Mouse (Mus musculus): ENCODE measurements at regions not wholly inside any gene's neighbourhood (a gene's known extent, or its start where the extent isn't known, plus 50 kb on each side); places are given as distances from the start of the nearest gene placed in this dataset.

DNA sequence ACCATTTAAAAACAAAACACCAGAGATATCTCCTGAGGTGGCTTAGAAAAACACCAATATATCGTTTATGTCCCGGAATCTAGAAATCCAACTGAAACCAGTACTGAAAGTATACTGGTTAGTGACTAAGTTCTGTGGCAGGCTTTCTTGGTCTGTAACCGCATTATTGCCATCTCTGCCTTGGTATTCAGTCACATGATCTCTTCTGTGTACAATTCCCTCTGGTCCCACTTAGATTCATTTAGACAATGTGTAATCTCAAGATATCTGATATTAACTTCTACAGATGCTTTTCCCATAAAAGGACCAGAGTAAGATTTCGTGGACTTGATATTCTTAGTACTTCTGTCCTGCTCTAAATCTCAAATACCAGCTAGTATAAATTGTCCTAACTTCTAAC lies 414.7 kb downstream of the Ptprc start:
- no peak for DNase-seq (ENCODE audit: extremely low read depth, low read depth)

DNA sequence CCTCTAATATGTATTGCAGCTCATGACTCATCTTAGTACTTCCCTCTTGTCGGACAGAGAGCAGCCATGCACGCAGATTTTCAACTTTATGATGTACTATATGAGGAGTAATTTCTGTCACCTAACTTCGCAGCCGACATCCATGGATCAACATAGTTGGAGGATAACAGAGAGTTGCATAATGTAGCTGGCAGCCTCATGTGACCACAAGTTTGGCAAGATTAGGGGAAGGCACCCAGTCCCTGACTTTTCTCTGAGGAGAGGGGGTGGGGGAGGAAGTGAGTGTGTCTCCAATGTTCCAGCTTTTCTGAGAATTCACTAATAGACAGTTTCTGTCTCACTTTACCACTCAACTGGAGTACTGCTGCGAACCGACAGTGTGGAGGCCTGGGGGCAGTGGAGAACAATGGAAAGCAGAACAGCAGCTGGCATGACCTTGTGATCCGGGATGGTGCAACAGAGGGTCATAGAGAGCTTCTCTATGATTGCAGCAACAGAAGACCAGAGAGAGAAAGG lies 424.0 kb downstream of the Ptprc start:
- no peak for DNase-seq (ENCODE audit: extremely low read depth, low read depth)

DNA sequence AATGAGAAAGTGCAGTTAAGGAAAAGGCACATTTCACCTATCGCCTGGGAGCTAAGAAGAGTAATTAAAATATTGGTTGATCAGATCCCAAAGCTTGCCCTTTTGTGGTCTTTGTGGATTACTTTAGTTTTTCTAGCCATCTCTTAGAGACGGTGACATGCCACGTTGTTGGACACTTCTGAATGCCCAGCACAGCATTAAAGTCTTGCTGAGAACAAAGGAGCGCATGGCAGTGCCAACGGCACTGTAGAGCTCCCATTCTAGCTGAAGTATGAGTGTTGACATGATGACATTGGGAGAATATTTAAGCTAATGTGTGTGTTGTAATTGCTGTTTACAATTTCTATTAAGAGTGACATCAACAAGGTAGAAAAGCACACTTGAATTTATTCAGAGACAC lies 424.6 kb downstream of the Ptprc start:
- DNase-seq (ENCODE audit: extremely low read depth, low read depth) = no peak

DNA sequence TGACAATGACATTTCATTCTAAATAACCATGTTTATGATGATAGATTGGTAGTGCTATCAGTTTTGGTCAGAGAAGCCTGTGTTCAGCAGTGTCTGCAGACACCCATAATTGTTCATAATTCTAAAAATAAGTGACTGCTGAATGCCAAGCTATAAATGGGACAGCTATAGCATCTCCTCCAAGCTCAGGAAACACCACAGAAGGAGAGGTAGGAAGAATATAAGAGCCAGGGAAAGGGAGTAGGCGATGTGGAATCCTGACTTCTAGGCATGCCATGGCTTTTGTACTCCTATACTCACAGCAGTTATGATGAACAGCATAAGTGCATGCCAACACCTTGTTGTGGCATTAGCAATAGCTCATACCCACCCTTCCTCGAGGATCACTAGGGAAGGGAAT lies 429.4 kb downstream of the Ptprc start:
- DNase-seq (ENCODE audit: extremely low read depth, low read depth) = no peak

DNA sequence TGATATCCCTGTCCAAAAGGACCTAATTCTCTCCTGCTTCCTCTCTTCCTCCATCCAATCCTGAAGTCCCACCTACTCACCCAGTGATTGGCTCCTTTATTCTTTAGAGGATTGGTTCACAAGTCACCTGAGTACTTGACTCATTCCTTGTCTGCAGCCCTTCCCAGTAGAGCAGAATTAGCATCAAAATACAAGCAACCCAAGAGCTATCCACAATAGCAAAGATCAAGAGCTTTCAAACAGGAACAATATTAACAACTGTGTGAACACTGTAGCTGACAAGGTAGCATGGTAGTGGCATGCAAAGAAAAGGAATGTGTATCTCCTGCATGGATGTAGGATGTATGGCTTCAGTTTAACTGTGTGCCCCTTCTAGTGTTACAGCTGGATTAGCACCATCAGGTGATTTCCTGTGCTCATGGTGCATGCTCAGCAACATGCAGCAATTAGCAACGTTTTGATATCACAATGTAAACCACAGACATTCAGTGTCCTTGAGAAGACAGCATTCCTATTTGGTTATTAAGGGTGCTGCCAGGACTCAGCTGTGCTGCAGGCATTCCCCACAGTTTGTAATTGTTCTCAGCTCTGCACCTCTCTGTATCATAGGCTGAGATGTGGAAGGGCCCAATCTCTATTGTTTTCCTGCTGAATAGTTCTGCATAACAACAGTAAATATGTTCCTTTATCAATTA lies 437.2 kb downstream of the Ptprc start:
- DNase-seq (ENCODE audit: extremely low read depth, low read depth) = no peak

DNA sequence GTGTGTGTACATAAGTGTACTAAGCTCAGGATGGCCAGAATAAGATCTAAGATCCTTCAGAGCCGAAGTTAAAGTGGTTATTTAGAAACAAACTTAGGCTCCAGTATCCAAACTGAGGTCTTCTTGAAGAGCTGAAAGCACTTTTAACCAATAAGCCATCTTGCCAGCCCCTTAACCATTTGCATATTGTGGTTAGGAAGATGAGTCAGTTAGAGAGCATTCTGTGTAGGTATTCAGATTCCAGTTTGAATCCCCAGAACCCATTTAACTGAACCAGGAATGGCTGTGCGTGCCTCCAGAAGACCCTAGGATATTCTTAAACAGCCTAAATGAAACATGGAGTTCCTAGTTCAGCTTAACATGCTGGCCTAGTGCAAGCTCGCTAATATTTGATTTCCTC lies 471.6 kb downstream of the Ptprc start:
- DNase-seq (ENCODE audit: extremely low read depth, low read depth) = no peak

DNA sequence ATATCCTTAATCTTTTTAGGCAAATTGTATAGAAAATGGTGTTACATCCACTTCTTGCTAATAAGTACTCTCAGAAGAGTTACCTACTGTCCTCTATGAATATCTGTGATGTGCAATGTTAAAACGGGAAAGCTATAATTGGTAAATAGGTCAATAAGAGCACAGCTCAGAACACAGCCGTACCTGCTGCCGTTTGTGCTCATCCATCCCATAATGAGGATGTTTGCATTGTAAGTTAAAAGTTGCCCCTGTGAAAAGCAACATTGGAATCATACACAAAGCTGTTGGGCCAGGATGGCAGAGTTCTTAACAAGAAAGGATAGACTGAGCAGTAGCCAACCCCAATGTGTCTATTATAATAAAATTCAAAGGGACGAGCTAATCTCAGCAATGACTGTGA lies 476.6 kb downstream of the Ptprc start:
- DNase-seq (ENCODE audit: extremely low read depth, low read depth) = no peak

DNA sequence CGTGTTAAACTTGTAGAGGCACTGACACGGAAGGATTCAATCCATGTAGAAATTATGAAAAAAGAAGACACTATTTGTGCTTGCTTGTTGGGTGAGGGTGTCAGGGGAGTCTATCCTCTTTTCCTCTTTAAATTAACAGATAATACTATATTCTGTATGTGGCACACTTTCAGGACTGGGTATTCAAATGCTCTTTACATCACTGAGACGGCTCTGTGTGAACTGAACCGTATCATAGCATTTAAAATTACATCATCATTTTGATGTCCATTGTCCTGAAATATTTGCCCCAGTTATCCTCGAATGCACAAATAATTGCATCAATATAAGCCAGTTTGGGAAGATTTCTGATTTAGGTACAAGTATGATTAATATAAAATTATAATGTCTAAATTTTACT lies 478.2 kb downstream of the Ptprc start:
- no peak for DNase-seq (ENCODE audit: extremely low read depth, low read depth)

DNA sequence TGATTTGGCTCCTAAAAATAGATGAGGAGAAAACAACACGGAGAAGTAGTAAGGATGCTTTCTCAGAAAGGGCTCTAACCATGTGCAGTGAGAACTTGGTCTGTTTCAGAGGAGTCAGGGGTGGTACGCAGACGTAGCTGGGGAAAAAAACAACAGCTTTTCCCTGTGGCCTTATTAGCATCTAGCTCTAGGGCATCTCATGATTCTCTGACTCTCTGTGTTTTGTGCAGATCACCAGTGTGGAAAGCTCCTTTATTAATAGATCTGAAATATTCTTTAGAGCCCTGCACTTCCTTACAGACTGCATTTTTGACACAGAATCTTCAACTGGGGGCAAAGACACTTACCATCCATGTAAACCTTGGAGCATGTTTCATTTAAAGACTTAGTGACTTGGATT lies 478.7 kb downstream of the Ptprc start:
- DNase-seq (ENCODE audit: extremely low read depth, low read depth) = no peak

DNA sequence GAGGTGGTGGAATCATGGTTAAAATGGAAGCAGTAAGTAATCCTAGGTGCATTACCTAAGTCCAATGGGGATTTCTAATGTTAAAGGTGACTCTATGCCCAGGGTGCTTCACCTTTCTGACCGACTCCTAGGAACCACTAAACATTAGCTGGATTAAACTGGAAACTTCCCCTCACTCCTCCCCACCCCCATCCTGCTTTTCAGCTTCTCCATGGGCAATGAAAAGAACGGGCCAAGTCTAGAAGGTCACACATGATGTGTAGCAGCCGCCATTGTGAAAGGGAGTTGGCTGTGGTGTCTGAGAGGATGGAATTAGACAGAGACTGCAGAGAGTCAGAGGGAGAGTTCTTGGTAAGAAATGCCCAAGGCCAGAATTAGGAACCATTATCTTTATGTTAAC lies 479.8 kb downstream of the Ptprc start:
- no peak for DNase-seq (ENCODE audit: extremely low read depth, low read depth)

DNA sequence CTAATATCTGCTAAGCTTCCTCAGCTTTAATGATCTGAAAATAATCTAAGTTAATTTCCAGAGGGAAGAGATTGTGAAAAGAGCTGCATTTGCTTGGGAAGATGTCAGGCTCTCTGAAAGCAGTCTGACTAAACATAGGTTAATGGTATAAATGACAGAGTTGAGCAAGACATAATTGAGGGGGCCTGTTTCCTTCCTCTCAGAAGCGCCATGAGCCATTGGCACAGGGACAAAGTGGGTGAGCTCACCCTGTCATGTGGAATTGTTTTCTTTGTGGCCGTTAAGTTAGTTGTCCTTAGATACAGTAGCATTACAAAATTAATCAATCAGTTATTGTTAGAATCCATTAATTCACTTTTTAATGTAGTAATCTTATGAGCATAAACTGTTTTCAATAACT lies 483.0 kb downstream of the Ptprc start:
- DNase-seq (ENCODE audit: extremely low read depth, low read depth) = no peak

DNA sequence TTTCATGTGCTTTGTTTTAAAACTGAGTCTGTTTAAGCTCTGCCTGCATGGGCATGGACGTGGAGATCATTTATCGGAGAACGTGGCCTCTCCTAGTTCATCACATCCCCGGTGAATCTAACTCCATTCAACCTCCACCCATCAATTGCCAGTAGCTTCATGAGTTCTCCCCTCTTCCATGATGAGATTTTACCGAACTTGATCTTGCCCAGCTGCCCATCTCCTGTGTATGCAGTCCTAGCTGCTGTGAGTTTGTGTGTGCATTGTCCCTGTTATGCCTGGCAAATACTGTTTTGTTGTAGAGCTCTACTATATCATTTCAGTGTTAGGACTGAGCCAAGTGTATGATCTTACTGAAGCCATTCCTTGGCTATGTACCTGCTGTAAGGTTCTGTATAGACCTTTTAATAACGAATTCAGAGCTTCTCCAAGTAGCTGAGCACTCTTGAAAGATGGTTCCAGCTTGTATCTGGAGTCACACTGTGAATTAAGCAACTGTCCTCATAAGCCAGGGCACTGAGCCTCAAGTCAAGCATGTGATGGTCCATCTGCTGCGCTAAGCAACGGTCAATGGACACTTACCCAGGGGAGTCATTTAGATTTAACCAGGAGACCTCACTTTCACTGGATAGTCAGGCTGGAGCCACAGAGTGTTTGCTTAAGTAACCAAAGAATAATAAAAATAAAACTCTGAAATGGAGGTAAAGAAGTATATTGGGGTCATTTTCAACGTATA lies 484.5 kb downstream of the Ptprc start:
- no peak for DNase-seq (ENCODE audit: extremely low read depth, low read depth)

DNA sequence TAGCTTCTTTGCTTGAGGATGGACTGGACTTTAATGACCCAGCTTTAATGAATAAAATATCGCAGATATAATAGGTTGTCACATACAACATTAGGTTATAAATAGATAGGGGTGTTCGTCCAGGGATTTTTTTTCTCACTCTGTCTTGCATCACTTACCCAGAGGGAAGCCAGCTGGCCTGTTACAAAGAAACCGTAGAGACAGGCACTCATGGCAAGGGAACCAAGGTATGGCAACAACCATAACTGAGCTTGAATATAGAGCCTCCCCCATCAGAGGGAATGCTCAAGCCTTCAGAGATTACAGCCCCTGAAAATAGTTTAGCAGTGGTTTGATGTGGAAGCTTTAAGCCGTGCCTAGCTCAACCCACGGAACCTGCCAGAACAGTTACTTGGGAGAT lies 504.9 kb downstream of the Ptprc start:
- DNase-seq (ENCODE audit: extremely low read depth, low read depth) = no peak

DNA sequence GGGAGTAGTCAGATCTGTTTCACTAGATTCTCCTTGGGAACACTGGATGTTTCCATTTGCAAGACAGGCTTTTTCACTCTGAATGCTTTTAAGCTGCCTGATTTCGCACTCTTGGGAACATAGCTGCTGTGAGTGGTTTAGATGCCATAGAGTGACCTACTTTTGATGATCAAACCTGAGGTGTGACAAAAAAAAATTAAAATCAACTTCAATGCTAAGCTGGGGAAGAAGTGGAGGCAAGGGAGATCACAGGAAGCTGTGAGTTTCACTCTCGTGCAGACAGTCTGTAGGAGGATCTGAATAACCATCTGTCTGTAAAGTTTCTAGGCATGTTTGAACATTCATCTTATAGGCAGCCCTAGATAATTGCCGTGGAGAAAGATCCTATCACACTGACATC lies 505.7 kb downstream of the Ptprc start:
- no peak for DNase-seq (ENCODE audit: extremely low read depth, low read depth)

DNA sequence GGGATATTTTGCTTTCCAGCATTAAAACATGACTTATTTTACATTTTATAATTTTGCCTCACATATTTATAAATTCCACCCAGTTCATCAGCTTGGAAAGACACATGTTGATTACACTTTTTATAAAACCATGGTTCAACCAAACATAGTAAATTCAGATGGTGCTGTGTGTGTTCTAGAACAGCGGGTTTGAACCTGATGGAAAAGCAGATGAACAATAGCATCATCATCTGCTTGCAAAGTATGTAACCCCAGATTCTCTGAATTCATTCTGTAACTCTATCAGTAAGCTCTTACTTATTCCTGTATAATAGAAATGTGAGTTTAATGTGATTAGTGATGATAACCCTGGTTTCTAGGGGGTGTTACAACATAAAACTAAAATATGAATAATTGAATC lies 517.4 kb downstream of the Ptprc start:
- no peak for DNase-seq (ENCODE audit: extremely low read depth, low read depth)

DNA sequence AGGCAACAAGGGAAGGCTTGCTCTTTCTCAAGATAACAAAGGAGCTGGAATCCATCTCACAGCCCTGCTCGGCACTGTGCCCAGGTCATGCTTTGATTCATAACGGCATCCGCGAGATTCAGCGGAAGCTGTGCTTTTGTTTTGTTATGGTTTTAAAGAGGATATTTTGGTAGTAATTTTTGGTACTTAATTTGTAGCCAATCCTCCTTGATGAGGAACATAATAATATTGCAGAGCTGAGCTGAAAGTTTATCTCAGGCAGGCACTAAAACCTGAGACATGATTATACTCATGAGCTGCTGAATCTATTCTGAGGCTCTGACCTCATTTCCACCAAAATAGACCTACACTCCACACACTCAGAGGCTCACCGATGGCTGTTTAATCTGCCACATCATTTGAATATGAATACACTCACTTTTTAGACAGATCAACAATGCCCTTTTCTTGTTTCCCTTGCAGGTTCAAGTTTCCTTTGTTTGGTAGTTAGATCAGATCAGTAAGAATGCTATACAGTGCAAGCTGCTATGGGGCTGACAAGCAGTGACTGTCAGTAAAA lies 518.5 kb downstream of the Ptprc start:
- DNase-seq (ENCODE audit: extremely low read depth, low read depth) = no peak

DNA sequence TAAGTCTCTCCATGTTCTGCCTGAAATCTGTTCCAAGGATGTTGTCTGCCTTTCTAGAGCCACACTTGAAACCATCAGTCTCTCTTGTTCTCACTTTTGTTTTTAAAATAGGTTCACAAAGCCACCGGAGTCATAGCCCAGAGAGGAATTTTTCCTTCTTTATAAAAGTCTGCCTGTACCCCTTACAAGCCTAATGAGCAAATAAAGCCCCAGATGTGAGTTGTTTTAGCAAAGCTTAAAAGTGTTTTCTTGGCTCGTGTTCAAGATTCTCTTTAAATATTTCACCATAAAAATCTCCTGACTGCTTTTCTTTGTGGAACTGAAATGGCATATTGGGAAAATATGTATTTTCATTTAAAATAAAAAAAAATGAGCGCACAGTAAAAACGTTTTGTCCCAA lies 521.3 kb downstream of the Ptprc start:
- DNase-seq (ENCODE audit: extremely low read depth, low read depth) = no peak

DNA sequence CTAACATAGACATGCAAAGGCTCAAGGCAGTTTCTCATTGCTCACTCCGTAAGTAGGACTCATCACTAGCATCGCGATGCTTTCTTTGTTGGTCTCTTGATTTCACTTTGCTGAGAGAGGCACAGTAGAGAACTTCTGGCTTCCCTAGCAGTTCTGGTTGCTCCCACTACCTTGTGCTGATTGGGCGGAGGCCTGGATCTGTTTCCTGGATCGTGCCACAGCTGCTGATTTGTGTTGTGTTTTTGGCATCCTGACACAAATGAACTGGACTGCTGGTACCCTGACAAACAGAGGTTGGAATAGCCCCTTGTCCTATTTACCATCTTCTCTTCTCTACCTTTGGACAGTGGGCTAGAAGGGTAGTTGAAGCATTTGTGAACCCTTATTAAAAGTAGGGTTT lies 522.0 kb downstream of the Ptprc start:
- no peak for DNase-seq (ENCODE audit: extremely low read depth, low read depth)

DNA sequence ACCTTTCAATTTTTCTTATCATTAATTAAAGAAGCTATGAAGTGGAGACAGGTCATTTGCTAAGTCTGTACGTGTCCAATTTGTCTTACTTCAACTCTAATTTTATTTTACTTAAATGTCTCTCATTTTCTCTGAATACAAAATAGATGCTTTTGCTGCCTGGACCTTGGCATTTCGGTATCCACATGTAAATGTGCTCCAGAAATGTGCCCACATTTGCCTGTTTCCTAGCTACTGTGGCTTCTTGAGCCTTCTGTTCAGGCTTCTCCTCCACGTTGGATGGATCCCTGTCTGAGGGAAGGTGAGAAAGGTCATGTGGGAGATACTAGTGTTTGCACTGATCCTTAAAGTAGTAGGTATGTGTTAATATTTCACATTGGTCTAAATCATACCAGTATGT lies 524.9 kb downstream of the Ptprc start:
- no peak for DNase-seq (ENCODE audit: extremely low read depth, low read depth)

DNA sequence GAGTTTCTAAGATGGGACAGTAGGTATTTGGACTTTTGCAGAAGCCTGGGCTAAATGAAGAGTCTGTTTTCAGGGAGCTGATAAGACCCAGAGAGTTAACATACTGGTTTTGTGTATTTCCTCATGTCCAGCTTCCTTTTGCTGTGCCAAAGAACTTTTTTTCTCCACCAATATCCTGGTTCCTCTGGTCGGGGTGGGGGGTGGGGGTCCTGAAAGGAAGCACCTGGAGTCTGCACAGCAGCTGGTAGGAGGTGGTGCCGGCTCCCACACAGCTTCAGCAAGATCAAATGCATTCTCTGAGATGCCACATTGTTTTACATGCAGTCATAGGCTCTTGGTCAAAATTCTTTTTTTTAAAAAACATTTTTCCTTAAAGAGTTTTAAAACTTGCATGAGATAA lies 525.4 kb downstream of the Ptprc start:
- DNase-seq (ENCODE audit: extremely low read depth, low read depth) = no peak

DNA sequence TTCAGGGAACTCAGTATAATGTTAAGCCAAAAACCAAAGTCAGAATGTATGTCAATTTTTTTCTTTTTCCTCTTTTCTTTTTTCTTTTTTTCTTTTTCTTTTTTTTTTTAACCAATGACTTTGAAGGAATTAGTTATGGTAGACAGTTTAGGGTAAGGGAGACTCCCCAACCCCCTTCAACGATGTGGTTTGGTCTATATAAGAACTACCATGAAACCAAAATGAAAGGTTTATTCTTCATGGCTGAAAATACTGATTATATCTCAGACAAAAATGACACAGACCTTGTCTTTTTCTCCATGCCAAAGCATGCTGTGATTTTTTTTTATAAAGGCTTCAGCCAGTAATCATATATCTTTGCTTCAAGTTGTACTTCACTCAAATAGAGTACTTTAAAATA lies 526.7 kb downstream of the Ptprc start:
- DNase-seq (ENCODE audit: extremely low read depth, low read depth) = no peak

DNA sequence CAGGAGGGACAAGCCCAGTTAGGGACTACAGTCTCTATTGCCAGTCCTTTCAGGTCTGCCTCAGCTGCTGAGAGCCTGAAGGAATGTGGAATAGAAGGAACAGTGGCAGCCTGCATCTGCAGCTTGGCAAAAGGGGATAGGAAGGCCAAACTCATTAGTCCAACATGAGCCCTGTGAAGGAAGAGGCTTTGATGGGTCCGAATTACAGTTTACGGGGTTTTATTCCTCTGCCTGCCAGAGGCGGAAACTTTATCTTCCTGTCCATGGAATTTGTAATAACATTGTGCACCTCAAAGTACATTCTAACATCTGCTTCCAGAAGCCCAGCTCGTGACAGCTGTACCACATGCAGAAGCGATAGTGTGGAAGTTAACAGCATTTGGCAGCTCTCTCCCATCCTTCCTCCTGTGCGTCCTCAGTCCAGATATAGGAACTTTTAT lies 530.9 kb downstream of the Ptprc start:
- DNase-seq (ENCODE audit: extremely low read depth, low read depth) = no peak

DNA sequence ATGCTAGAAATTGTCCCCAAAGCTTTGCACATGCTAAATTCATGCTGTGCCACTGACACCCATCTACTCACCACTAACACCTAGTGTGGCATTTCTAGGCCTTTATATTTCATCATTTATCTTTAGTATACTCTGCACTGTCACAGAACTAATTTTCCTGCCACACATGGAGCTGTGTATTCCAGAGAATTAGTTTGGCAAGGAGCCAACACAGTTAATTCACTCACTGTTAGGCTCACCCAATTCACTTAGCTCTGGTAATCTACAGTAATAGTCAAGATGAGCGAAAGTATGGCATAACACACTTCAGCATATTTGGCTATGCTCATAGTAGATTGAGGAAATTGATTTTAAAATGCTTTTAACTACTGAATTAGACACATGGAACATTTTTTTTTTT lies 532.0 kb downstream of the Ptprc start:
- DNase-seq (ENCODE audit: extremely low read depth, low read depth) = no peak

Measured in MEL-GATA-1-ER (cell line).